Mouse (Mus musculus): Measurements from ENCODE around the gene Nfatc3. TPM values are rescaled to one million over a fixed set of nuclear protein-coding genes. Genes with fewer than 3 reads are reported as not detected.

Nfatc3 gene
- polyA plus RNA-seq, 1 experiment from 2014 or later = 8.2 TPM

- no peak overlapping the region for H3K9ac ChIP-seq
- H3K27ac ChIP-seq = no peak overlapping the region
- no peak overlapping the region for H3K4me2 ChIP-seq
- no peaks in the 10 kb centered on the region for H3K4me1 ChIP-seq
- 84% methylated on average over 4 of the region's 4 CpGs for WGBS
- no peak for ATAC-seq (ENCODE audit: borderline replicate concordance, extremely low read depth, low FRiP score, low TSS enrichment)
- H3K36me3 ChIP-seq = peaks cover 38% of the 10 kb centered on the region
- no peaks in the 10 kb centered on the region for H3K27me3 ChIP-seq
- no peaks in the 10 kb centered on the region for H3K9me3 ChIP-seq
- H3K4me3 ChIP-seq = no peak overlapping the region
Observed at GRCm38 (mm10) chr8:106102321-106102720, 43.7 kb downstream of the Nfatc3 start.

GRCm38 (mm10) chr8:106103888-106104287, 45.2 kb downstream of the Nfatc3 start:
- Histone ChIP-seq H3K4me2 (no peak overlapping the region), H3K36me3 (peaks cover 45% of the 10 kb centered on the region), H3K27ac (no peak overlapping the region), H3K9me3 (no peaks in the 10 kb centered on the region), H3K4me1 (no peaks in the 10 kb centered on the region), H3K4me3 (no peak overlapping the region), H3K27me3 (no peaks in the 10 kb centered on the region), H3K9ac (no peak overlapping the region)
- no peak for ATAC-seq (ENCODE audit: borderline replicate concordance, extremely low read depth, low FRiP score, low TSS enrichment)
- 84% methylated on average over 2 of the region's 2 CpGs for WGBS

- Histone ChIP-seq H3K27ac (no peak overlapping the region), H3K9me3 (no peaks in the 10 kb centered on the region), H3K4me2 (no peak overlapping the region), H3K4me3 (no peak overlapping the region), H3K4me1 (no peaks in the 10 kb centered on the region), H3K36me3 (peaks cover 48% of the 10 kb centered on the region), H3K27me3 (no peaks in the 10 kb centered on the region), H3K9ac (no peak overlapping the region)
- ATAC-seq (ENCODE audit: borderline replicate concordance, extremely low read depth, low FRiP score, low TSS enrichment) = no peak
- 65% methylated on average over 1 of the region's 1 CpGs for WGBS
Observed at GRCm38 (mm10) chr8:106106193-106106592, 47.6 kb downstream of the Nfatc3 start.

GRCm38 (mm10) chr8:106108080-106108479, 49.4 kb downstream of the Nfatc3 start:
- Histone ChIP-seq H3K4me1 (peaks cover 5% of the 10 kb centered on the region), H3K4me2 (no peak overlapping the region), H3K27me3 (no peaks in the 10 kb centered on the region), H3K27ac (no peak overlapping the region), H3K4me3 (no peak overlapping the region), H3K9ac (no peak overlapping the region), H3K36me3 (peaks cover 42% of the 10 kb centered on the region), H3K9me3 (no peaks in the 10 kb centered on the region)
- no peak for ATAC-seq (ENCODE audit: borderline replicate concordance, extremely low read depth, low FRiP score, low TSS enrichment)
- WGBS = 94% methylated on average over 4 of the region's 4 CpGs

- WGBS = 90% methylated on average over 3 of the region's 3 CpGs
- Histone ChIP-seq H3K4me2 (no peak overlapping the region), H3K9ac (no peak overlapping the region), H3K4me3 (no peak overlapping the region), H3K36me3 (peaks cover 38% of the 10 kb centered on the region), H3K9me3 (no peaks in the 10 kb centered on the region), H3K27me3 (no peaks in the 10 kb centered on the region), H3K4me1 (peaks cover 5% of the 10 kb centered on the region), H3K27ac (no peak overlapping the region)
- no peak for ATAC-seq (ENCODE audit: borderline replicate concordance, extremely low read depth, low FRiP score, low TSS enrichment)
Observed at GRCm38 (mm10) chr8:106108729-106109128, 50.1 kb downstream of the Nfatc3 start.

GRCm38 (mm10) chr8:106112041-106112440, 53.4 kb downstream of the Nfatc3 start:
- Histone ChIP-seq H3K9me3 (no peaks in the 10 kb centered on the region), H3K9ac (no peak overlapping the region), H3K4me1 (peaks cover 5% of the 10 kb centered on the region), H3K27me3 (no peaks in the 10 kb centered on the region), H3K27ac (peak overlapping the region; percentile 59; the same call in 1 of the 2 replicates), H3K4me3 (no peak overlapping the region), H3K36me3 (peaks cover 45% of the 10 kb centered on the region), H3K4me2 (no peak overlapping the region)
- WGBS = 50% methylated on average over 2 of the region's 2 CpGs
- ATAC-seq (ENCODE audit: borderline replicate concordance, extremely low read depth, low FRiP score, low TSS enrichment) = peak; percentile 59; the same call in 1 of the 2 replicates

- peak overlapping the region; percentile 59; the same call in 1 of the 2 replicates for H3K27ac ChIP-seq
- H3K4me3 ChIP-seq = no peak overlapping the region
- H3K4me1 ChIP-seq = peaks cover 5% of the 10 kb centered on the region
- no peaks in the 10 kb centered on the region for H3K9me3 ChIP-seq
- no peak for ATAC-seq (ENCODE audit: borderline replicate concordance, extremely low read depth, low FRiP score, low TSS enrichment)
- no peak overlapping the region for H3K9ac ChIP-seq
- 70% methylated on average over 1 of the region's 1 CpGs for WGBS
- no peak overlapping the region for H3K4me2 ChIP-seq
- no peaks in the 10 kb centered on the region for H3K27me3 ChIP-seq
- H3K36me3 ChIP-seq = peaks cover 49% of the 10 kb centered on the region
Observed at GRCm38 (mm10) chr8:106112514-106112913, 53.9 kb downstream of the Nfatc3 start.

GRCm38 (mm10) chr8:106115897-106116296, 57.3 kb downstream of the Nfatc3 start:
- Histone ChIP-seq H3K4me1 (peaks cover 5% of the 10 kb centered on the region), H3K27me3 (no peaks in the 10 kb centered on the region), H3K36me3 (peaks cover 29% of the 10 kb centered on the region), H3K9me3 (no peaks in the 10 kb centered on the region), H3K4me3 (no peak overlapping the region), H3K4me2 (no peak overlapping the region), H3K9ac (no peak overlapping the region), H3K27ac (no peak overlapping the region)
- WGBS = 93% methylated on average over 3 of the region's 3 CpGs
- no peak for ATAC-seq (ENCODE audit: borderline replicate concordance, extremely low read depth, low FRiP score, low TSS enrichment)

- Histone ChIP-seq H3K9ac (no peak overlapping the region), H3K4me2 (no peak overlapping the region), H3K27me3 (no peaks in the 10 kb centered on the region), H3K4me3 (no peak overlapping the region), H3K9me3 (no peaks in the 10 kb centered on the region), H3K4me1 (no peaks in the 10 kb centered on the region), H3K27ac (no peak overlapping the region), H3K36me3 (peaks cover 29% of the 10 kb centered on the region)
- no peak for ATAC-seq (ENCODE audit: borderline replicate concordance, extremely low read depth, low FRiP score, low TSS enrichment)
- WGBS = 82% methylated on average over 3 of the region's 3 CpGs
Observed at GRCm38 (mm10) chr8:106123443-106123842, 64.8 kb downstream of the Nfatc3 start.

GRCm38 (mm10) chr8:106126055-106126454, 67.4 kb downstream of the Nfatc3 start:
- 100% methylated on average over 1 of the region's 1 CpGs for WGBS
- Histone ChIP-seq H3K4me3 (no peak overlapping the region), H3K9me3 (no peaks in the 10 kb centered on the region), H3K36me3 (peaks cover 47% of the 10 kb centered on the region), H3K4me2 (no peak overlapping the region), H3K4me1 (no peaks in the 10 kb centered on the region), H3K27ac (no peak overlapping the region), H3K27me3 (no peaks in the 10 kb centered on the region), H3K9ac (no peak overlapping the region)
- ATAC-seq (ENCODE audit: borderline replicate concordance, extremely low read depth, low FRiP score, low TSS enrichment) = no peak

- no peaks in the 10 kb centered on the region for H3K9me3 ChIP-seq
- no peak overlapping the region for H3K9ac ChIP-seq
- WGBS = 64% methylated on average over 3 of the region's 3 CpGs
- H3K4me3 ChIP-seq = no peak overlapping the region
- no peak for ATAC-seq (ENCODE audit: borderline replicate concordance, extremely low read depth, low FRiP score, low TSS enrichment)
- no peak overlapping the region for H3K4me2 ChIP-seq
- no peak overlapping the region for H3K27ac ChIP-seq
- no peaks in the 10 kb centered on the region for H3K4me1 ChIP-seq
- H3K27me3 ChIP-seq = no peaks in the 10 kb centered on the region
- H3K36me3 ChIP-seq = peaks cover 51% of the 10 kb centered on the region
Observed at GRCm38 (mm10) chr8:106127054-106127453, 68.4 kb downstream of the Nfatc3 start.

- no peak overlapping the region for H3K4me3 ChIP-seq
- no peak for ATAC-seq (ENCODE audit: borderline replicate concordance, extremely low read depth, low FRiP score, low TSS enrichment)
- WGBS = 84% methylated on average over 10 of the region's 10 CpGs
- no peak overlapping the region for H3K27ac ChIP-seq
- H3K4me2 ChIP-seq = no peak overlapping the region
- H3K9me3 ChIP-seq = no peaks in the 10 kb centered on the region
- no peak overlapping the region for H3K9ac ChIP-seq
- no peaks in the 10 kb centered on the region for H3K4me1 ChIP-seq
- peaks cover 58% of the 10 kb centered on the region for H3K36me3 ChIP-seq
- no peaks in the 10 kb centered on the region for H3K27me3 ChIP-seq
Observed at GRCm38 (mm10) chr8:106127882-106128410, 69.3 kb downstream of the Nfatc3 start.
